Mouse (Mus musculus): ENCODE measurements around the gene Phf7.

GRCm38 (mm10) chr14:31189348-31189747 is 61.8 kb downstream of the Phf7 start:
- TF ChIP-seq CTCF (IDR thresholded peaks at IDR 0.05; ENCODE audit: low read depth) (no peak), EP300 (IDR thresholded peaks at IDR 0.05; ENCODE audit: low read depth) (no peak)

Data from liver, embryonic 14.5 days (tissue).